Mouse (Mus musculus) kidney, postnatal 0 days (tissue): ENCODE data around the gene Myo18b. TPM values are rescaled to one million over a fixed set of nuclear protein-coding genes. Genes with fewer than 3 reads are reported as not detected.

Source experiments
- ATAC-seq: fragments of 200-750 bp; cut with Nextera tagmentation; replicated peaks from 2 replicates; pipeline ENCODE4 v1.8.0; 2017; ENCODE audit warnings: low read depth, moderate number of reproducible peaks, moderate TSS enrichment, moderate library complexity; ENCODE audit not compliant: low FRiP score
- DNase-seq: peaks from one replicate; pipeline ENCODE4 v3.0.0-alpha.2; 2016; ENCODE audit warnings: low spot score
- H3K27ac ChIP-seq: fragments of 300-500 bp; sonication (generic); 2 replicates; pipeline ENCODE4 v1.5.1; 2014; ENCODE audit warnings: mild to moderate bottlenecking
- H3K27me3 ChIP-seq: fragments of 300-500 bp; sonication (generic); 2 replicates; pipeline ENCODE4 v1.6.1; 2014; ENCODE audit warnings: low read length, mixed read lengths; ENCODE audit not compliant: insufficient read depth
- H3K36me3 ChIP-seq: fragments of 300-500 bp; sonication (generic); 2 replicates; pipeline ENCODE4 v1.6.1; 2014; ENCODE audit warnings: low read length, mixed read lengths; ENCODE audit not compliant: insufficient read depth
- H3K4me1 ChIP-seq: fragments of 300-500 bp; sonication (generic); replicated peaks from 2 replicates; pipeline ENCODE4 v1.6.1; 2014; ENCODE audit warnings: antibody characterized with exemption, low read length, mixed read lengths; ENCODE audit not compliant: insufficient read depth
- H3K4me2 ChIP-seq: fragments of 300-500 bp; sonication (generic); 2 replicates; pipeline ENCODE4 v1.6.1; 2014; ENCODE audit warnings: mild to moderate bottlenecking, low read length, moderate library complexity, mixed read lengths
- H3K4me3 ChIP-seq: fragments of 300-500 bp; sonication (generic); replicated peaks from 2 replicates; pipeline ENCODE4 v1.5.1; 2014; ENCODE audit warnings: low read depth, low read length
- H3K9ac ChIP-seq: fragments of 300-500 bp; sonication (generic); 2 replicates; pipeline ENCODE4 v1.6.1; 2014; ENCODE audit warnings: low read depth, low read length
- H3K9me3 ChIP-seq: fragments of 300-500 bp; sonication (generic); replicated peaks from 2 replicates; pipeline ENCODE4 v1.6.1; 2016; ENCODE audit warnings: low read length, inconsistent platforms, mixed read lengths
- CTCF ChIP-seq: IDR thresholded peaks from 2 replicates; pipeline ENCODE4 v1.5.1; 2016; ENCODE audit warnings: antibody characterized with exemption, low read depth, mild to moderate bottlenecking, moderate library complexity
- WGBS: fragments of 180-500 bp; shearing (Covaris S2); extraction: QIAGEN DNeasy Blood & Tissue Kit; methylation state at CpG from one replicate; pipeline ENCODE4 v1.1.7; 2014; 5-methylcytosine and 5-hydroxymethylcytosine counted together
- polyA plus RNA-seq: library from polyadenylated mRNA; unstranded; fragments of >200 nt; fragmentation: Nextera tagmentation; extraction: Ambion mirVana; gene quantifications from 2 replicates; pipeline ENCODE4 v1.2.1, GENCODE M21; 2015

Gene Myo18b
- polyA plus RNA-seq, 1 experiment from 2014 or later, result 0.13 TPM

- Histone ChIP-seq H3K9me3 (no peaks in the 10 kb centered on the region), H3K4me1 (no peaks in the 10 kb centered on the region), H3K9ac (no peak overlapping the region), H3K4me2 (no peak overlapping the region), H3K4me3 (no peak overlapping the region), H3K27me3 (no peaks in the 10 kb centered on the region), H3K27ac (no peak overlapping the region), H3K36me3 (no peaks in the 10 kb centered on the region)
- ATAC-seq, result no peak
- TF ChIP-seq CTCF, result peak; percentile 70
- 48% methylated on average over 4 of the region's 4 CpGs for WGBS
- no peak for DNase-seq
These were observed 31.3 kb downstream of the Myo18b start for GRCm38 (mm10) chr5:112864719-112865367.

DNA sequence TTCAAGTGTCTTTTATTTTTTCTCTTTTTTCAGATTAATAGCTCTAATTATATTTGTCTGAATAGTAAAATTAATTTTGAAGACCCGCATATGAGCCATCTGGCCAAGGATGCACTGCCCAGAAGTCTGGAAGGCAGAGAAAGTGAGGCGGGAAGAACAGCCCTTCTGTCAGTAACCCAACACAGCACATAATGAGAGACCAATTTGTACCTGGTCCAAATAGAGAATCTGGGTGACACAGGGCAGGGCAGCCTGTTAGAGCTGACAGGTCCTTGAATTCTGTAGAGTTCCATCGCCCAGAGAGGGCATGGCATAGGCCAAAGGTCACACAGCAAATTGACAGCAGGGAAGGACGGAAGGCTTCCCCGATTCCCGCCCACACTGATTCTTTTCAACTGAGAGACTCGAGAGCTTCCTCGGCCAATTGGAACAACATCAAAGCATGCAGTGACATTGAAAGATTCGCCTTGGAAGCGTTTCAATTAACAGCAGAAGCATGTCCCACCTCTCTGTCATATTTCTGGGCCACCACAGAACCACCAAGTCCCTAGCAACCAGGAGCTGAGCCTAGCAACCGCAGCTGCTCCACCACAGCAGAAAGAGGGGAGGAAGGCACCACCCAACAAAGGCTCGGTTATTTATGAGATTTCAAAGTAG lies 36.7 kb downstream of the Myo18b start:
- no peak overlapping the region for H3K9ac ChIP-seq
- H3K36me3 ChIP-seq, result no peaks in the 10 kb centered on the region
- DNase-seq (peak; percentile 77), ATAC-seq (no peak; the same call in 1 of the 2 replicates)
- H3K4me1 ChIP-seq, result no peaks in the 10 kb centered on the region
- WGBS, result 17% methylated on average over 12 of the region's 12 CpGs
- H3K4me2 ChIP-seq, result no peak overlapping the region
- H3K4me3 ChIP-seq, result no peak overlapping the region
- TF ChIP-seq CTCF, result no peak
- H3K27me3 ChIP-seq, result no peaks in the 10 kb centered on the region
- H3K27ac ChIP-seq, result no peak overlapping the region
- H3K9me3 ChIP-seq, result no peaks in the 10 kb centered on the region

- Histone ChIP-seq H3K9ac (no peak overlapping the region), H3K27ac (no peak overlapping the region), H3K4me3 (no peak overlapping the region), H3K27me3 (no peaks in the 10 kb centered on the region), H3K36me3 (no peaks in the 10 kb centered on the region), H3K4me2 (no peak overlapping the region), H3K9me3 (no peaks in the 10 kb centered on the region), H3K4me1 (peaks cover 3% of the 10 kb centered on the region)
- peak; percentile 75 for DNase-seq
- ATAC-seq, result no peak; the same call in 1 of the 2 replicates
- WGBS, result 33% methylated on average over 8 of the region's 8 CpGs
- TF ChIP-seq CTCF, result no peak
These were observed 43.0 kb downstream of the Myo18b start for GRCm38 (mm10) chr5:112853179-112853578.

DNA sequence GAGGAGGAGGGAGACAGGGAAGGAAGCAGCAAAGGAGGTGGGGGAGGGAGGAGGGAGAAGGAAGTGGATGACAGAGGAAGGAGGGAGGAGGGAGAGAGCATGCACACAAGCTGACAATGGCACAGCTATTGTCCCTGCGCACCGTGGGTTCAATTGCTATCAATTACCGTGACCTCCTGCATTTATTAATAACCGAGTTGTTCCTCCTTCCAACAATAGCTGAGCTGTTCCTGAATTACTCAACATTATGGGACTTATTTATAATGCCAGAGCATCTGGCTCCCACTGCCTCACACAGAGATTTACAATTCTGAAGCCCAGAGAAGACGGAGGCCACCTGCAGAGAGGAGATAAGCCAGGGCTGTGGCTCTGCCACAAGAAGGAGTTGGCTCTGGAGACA lies 44.8 kb downstream of the Myo18b start:
- peaks cover 3% of the 10 kb centered on the region for H3K4me1 ChIP-seq
- ATAC-seq (no peak), DNase-seq (no peak)
- no peak overlapping the region for H3K4me2 ChIP-seq
- H3K9ac ChIP-seq, result no peak overlapping the region
- no peaks in the 10 kb centered on the region for H3K9me3 ChIP-seq
- H3K36me3 ChIP-seq, result no peaks in the 10 kb centered on the region
- H3K4me3 ChIP-seq, result no peak overlapping the region
- no peaks in the 10 kb centered on the region for H3K27me3 ChIP-seq
- no peak overlapping the region for H3K27ac ChIP-seq
- WGBS, result 29% methylated on average over 5 of the region's 5 CpGs
- TF ChIP-seq CTCF, result no peak

- no peak overlapping the region for H3K27ac ChIP-seq
- H3K36me3 ChIP-seq, result no peaks in the 10 kb centered on the region
- H3K4me1 ChIP-seq, result peaks cover 3% of the 10 kb centered on the region
- no peak overlapping the region for H3K9ac ChIP-seq
- 4% methylated on average over 16 of the region's 16 CpGs for WGBS
- ATAC-seq (no peak), DNase-seq (peak; percentile 80)
- H3K9me3 ChIP-seq, result no peaks in the 10 kb centered on the region
- TF ChIP-seq CTCF, result peak; percentile 80
- H3K4me2 ChIP-seq, result peak overlapping the region; percentile 28
- H3K27me3 ChIP-seq, result no peaks in the 10 kb centered on the region
- no peak overlapping the region for H3K4me3 ChIP-seq
These were observed 47.4 kb downstream of the Myo18b start for GRCm38 (mm10) chr5:112848586-112849280.

DNA sequence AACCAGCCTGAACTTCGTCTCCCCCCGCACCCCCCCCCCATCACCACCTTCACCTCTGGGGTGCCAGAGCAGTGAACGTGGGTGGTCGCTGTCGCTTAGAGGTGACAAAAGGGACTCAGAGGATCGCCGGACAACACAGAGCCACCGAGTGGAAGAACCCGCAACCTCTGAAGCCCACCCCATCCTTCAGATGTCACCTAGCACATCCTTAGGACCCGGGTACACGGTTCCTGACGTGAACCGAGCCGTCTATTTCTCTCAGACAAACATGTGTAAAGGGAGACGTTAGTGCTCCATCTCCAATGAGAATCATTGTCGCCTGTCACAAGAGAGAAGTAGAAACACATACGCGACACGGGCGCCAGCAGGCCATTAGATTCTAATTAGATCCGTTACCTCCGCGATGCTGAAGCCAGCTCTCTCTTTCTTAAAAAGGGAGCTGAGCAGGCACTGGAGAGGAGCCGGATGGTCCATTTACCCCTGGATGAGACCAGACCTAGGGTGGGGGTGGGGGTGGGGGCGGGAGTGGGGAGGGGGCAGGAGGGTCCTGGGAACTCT lies 48.1 kb downstream of the Myo18b start:
- Histone ChIP-seq H3K4me3 (no peak overlapping the region), H3K4me2 (no peak overlapping the region), H3K9ac (no peak overlapping the region), H3K27me3 (no peaks in the 10 kb centered on the region), H3K9me3 (no peaks in the 10 kb centered on the region), H3K4me1 (peaks cover 3% of the 10 kb centered on the region), H3K27ac (no peak overlapping the region), H3K36me3 (no peaks in the 10 kb centered on the region)
- 13% methylated on average over 25 of the region's 25 CpGs for WGBS
- ATAC-seq, result no peak
- TF ChIP-seq CTCF, result no peak
- no peak for DNase-seq
